Mouse (Mus musculus): ENCODE measurements around the gene Sar1a.
A peak's percentile ranks its signal among the peaks of the same experiment; 100 is the strongest.

The Sar1a gene

DNA sequence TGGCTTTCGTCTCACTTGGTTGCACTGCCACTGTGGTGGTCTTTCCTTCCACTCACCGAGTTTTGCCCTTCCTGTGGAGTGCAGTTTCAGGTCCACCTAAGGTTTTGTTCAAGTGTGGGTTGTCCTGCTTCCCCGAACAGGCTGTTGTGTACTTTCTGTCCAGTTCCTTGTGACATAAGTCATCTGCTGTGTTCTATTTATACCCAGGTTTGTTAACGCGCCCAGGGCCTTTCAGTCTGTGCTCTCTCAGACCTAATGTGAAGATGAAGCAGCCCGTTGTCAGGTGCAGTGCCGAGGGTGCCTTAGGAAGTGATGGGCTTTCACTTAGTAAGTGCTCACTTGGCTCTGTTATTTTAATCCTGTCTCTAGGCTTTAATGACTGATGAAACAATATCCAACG lies 9.3 kb downstream of the Sar1a start:
- DNase-seq = no peak

DNA sequence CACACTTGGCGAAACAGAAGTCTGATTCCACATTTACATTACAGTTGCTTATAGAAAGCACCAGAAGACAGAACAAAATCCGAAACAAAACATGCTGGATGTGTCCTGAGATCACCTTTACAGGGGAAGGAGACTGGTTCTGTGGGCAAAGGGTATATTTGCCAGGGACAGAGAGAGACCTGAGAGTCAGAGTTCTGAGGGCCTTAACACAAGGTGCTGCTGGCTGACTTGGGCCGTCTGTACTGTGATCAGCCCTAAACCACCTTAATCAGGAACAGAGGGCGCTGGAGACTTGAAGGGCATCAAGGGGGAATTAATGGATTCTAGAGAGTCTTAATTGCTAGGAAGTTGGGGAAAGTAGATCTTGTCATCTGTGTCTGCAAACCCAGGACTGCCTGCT lies 13.5 kb downstream of the Sar1a start:
- DNase-seq = no peak

DNA sequence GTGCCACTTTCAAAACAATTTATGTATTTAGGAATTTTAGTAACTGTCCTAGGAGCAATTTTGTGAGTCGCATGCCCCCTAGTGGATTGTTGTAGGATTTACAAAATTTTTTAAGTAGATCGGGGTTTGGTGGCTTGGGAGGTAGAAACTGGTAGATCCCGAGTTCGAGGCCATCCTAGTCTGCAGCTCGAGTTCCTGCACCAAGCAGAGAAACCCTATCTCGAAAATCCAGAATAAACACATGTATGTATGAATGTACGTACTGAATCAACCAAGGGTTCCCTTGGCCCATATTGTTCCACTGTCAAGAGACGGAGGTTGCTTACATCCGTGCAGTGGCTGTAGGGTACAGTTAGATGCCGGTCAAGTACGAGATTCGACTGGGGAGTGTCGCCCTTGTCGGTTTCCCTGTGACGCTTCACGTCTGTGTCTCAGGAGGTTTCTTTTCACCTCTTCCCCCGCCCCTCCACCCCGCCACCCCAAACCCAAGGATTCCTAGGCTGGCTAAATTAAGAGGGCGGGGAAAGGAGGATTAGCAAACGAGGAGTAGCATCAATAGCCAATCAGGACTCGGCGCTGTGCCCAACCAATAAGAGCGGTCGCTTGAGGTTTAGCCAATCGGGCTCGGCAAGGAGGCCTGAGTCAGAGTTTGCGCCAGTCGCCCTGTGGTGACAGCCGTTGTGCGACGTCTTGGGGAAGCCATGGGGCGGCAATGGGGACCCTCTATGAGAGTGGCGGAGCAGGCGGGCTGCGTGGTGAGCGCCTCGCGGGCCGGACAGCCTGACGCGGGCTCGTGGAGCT lies 15.0 kb downstream of the Sar1a start, which contains the start of gene Tysnd1:
Tysnd1 (plus strand) TSS at position 645 of the 801 bp plus-strand sequence.
- DNase-seq = peak; percentile 96 to 97

DNA sequence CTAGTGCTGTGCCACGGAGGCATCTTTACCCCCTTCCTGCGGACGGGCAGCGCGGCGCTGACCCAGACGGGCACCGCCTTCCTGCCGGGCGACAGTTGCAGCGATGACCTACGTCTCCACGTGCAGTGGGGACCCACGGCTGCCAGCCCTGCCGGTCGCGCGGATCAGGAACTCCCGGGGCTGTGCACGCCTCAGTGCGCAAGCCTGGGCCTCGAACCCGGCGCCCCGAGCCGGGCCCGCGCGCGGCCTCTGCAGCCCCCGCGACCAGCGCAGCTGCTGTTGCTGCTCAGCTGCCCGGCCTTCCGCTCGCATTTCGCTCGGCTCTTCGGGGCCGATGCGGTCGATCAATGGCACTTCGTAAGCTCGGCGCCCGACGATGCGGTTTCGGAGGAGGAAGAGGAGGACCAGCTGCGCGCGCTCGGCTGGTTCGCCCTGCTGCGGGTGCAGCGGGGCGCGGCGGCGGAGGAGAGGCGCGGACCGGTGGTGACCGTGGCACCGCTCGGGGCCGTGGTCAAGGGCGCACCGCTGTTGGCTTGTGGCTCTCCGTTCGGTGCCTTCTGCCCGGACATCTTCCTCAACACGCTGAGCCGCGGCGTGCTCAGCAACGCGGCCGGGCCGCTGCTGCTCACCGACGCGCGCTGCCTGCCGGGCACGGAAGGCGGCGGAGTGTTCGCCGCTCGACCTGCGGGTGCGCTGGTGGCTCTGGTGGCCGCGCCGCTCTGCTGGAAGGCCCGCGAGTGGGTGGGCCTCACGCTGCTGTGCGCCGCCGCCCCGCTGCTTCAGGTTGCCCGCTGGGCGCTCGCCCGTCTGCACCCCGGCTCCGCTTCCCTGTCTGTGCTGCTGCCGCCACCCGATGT lies 15.8 kb downstream of the Sar1a start:
- peak in 1 of 2 experiments; percentile 19 for DNase-seq

DNA sequence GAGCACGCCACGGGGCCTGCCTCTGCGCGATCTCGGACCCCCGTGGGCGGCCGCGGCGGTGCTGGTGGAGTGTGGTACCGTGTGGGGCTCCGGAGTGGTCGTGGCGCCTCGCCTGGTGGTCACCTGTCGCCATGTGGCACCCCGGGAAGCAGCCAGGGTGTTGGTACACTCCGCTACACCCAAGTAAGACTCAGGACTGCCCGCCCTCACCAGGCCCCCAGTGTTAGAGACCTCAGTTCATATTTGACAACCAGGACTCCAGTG lies 16.4 kb downstream of the Sar1a start:
- peak in 1 of 2 experiments; percentile 16 for DNase-seq

DNA sequence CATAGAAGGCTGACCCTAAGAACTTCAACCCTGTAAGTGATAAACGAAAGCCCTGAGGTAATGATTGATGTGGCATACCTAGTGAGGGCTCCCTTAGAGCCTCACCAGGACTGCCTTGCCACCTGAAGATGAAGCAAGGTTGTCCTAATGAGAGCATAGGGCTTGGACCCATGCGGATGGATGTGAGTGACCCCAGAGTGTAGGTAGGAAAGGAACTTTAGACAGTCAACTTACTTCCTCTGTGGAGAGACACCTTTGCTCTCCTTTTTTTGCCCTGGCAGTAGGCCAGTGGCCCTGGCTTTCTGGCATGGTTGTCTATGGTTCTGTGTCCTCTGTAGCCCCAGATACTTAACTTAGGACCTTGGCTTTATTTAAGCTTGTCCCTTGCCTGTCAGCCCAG lies 16.9 kb downstream of the Sar1a start:
- peak; percentile 94 to 95 for DNase-seq

DNA sequence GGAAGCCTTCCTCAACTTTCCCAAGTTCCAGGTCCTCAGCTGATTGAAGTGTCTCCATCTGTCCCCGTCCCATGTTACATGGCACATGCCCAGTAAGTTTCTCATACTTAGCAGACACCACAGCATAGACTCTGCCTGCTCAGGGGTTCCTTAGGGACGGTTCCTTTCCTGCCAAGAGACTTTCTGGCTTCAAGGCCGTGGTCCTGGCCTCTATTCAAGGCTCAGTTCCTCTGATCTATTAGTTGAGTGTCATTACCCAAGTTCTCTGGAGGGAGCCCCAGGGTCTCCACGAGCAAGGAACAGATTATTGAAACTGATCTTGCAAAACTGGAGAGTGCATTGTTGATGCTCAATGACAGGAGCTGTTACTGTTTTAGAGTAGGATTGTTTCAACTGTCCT lies 24.6 kb downstream of the Sar1a start:
- no peak for DNase-seq

DNA sequence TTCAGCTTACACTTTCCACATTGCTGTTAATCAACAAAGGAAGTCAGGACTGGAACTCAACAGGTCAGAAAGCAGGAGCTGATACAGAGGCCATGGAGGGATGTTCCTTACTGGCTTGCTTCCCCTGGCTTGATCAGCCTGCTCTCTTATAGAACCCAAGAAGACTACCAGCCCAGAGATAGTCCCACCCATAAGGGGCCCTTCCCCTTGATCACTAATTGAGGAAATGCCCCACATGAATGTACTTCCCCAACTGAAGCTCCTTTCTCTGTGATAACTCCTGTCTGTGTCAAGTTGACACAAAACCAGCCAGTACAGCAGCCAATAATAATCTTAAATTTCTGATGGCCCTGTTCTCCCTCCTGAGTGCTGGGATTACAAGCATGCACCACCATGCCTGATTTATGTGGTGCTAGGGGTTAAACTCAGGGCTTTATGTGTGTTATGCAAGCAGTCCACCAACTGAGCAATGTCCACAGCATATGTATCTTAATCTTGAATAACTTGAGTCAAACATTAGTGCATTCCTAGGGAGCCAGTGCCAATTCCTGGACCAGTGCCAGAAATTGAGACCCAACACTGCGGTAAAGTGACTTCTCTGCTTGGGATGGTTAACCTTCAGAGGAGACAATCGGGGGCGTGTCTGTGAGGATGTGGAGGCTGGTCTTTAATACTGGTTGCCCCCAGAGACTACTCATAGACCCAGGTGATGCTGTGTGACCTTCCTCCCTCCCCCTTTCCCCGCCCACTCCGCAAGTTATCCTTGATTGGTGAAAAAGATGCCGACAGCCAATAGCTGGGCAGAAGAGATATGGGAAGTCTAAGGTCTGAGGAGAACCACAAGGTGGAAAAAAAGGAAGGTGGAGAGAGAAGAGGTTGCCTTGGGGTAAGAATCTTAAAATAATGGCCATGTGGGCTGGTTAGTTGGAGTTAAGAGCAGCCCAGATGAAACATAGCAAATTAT lies 26.6 kb downstream of the Sar1a start:
- peak; percentile 44 to 71 for DNase-seq

DNA sequence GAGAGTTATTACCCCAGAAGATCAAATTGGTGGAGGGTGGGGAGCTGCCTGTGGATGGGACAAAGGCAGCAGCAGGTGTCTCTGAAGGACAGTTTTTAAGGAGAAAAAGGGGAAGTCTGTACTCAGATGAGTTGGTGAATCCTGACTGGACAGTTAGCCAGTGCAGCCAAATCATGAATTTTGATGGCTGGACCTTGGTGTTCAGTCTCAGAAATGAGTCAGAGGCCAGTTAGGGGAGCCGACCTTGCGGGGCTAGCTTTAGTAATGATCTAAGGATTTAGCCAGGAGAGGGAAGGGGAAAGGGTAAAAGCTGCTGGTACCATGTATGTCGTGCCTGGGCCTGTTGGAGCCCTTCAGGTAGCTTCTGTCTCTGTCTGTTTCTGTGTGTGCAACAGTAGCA lies 33.5 kb downstream of the Sar1a start:
- DNase-seq = no peak

DNA sequence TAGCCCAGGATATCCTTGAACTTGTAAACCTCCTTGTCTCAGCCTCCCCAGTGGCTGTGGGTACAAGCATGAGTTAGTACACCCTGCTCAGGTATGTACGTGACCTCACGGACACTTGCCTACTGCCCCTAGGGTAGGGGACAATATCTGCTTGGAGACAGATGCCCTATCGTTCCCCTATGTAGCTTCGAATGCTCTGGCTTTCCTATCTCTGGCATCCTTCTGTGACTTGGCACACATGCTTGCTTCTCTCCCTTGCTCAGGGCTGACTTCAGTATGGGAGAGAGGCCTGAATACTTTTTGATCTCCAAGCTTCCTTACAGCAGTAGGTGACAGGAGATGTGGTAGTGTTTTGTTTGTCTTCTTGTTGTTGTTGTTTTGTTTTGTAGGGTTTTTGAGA lies 34.0 kb downstream of the Sar1a start:
- DNase-seq = no peak

DNA sequence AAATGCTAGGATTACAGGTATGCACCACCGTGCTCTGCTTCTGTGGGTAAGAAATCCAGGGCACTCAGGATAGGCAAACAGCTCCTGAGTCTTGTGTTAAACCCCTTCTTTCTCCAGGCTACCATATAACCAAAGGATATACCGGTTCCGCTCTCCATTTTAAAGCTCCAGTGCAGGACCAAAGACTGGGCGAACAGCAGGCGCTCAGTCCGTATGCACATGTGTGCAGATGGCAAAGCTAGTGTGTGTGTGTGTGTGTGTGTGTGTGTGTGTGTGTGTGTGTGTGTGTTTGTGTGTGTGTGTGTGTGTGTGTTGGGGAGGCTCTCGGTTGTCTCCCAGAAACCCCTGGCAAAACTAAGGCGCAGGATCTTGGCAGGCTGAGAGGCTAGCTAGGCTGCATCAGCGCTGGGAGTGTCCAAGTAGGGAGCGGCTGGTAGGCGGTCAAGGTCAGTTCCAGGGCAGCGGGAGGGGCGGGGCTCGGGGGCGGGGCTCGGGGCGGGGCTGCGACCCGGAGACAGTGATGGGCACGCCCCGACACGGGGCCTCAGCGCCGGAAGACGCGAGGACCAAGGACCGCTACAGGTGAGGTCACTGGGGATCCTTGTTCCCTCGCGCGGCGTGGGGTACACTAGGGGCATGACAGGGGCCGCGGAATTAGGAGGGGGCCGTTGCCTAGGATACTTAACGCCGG lies 34.8 kb downstream of the Sar1a start, which contains the start of gene Aifm2:
Aifm2 (plus strand) TSS at position 493 of the 691 bp plus-strand sequence.
- DNase-seq = peak; percentile 68 to 69

DNA sequence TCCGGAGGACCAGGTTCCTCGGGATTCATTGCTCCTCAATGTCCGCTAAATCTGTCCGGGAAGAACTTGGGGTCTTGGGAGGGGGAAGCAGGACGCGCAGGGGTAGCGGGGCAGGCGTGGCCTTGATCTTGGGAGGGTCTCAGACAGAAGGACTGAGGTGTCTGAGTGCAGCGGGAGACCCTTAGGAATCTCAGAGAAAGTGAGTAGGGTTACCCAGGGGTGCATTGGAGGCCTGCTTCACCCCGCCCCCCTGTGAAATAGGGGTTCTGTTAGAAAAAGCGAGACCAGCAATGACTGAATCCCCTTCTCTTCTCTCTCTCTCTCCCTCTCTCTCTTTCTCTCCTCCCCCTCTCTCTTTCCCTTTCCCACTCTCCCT lies 35.4 kb downstream of the Sar1a start:
- DNase-seq = no peak

DNA sequence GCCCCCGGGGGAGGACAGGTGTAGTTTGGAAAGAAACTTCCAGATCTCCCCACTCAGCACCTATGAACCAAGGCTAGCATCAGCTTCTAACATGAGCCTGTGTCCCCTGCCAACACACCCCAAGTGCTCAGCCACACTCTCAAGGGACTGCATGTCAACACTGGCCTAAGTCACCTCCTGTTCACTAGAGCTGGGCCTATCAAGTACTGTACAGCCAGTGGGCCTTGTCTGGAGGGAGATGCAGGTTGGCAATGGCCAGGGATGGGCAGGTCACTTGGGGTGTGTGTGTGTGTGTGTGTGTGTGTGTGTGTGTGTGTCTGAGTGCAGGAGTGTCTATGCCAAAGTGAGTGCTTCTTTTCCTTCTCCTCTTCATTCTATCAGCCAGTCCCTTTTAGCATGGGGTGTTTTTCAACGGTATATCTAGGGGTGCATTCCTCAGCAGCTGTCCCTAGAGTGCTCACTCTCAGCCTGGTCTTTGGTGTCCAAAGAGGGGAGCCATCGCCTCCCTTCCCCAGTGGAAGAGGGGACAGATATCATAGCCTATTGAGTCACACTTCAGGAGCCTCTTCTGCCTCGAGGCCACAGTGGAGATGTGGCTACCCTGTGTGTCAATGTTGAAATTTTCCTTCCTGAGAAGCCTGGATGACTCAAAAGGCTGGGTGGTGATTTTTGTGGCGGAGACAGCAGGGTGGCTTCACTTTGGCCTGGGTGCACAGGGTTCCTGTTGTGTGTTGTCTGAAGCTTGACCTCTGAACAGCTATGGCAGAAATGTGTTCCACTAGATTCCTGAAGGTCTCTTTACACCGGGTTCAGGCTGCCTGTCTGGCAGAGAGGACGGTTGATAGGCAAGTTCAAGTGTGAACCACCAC lies 36.1 kb downstream of the Sar1a start:
- no peak for DNase-seq

DNA sequence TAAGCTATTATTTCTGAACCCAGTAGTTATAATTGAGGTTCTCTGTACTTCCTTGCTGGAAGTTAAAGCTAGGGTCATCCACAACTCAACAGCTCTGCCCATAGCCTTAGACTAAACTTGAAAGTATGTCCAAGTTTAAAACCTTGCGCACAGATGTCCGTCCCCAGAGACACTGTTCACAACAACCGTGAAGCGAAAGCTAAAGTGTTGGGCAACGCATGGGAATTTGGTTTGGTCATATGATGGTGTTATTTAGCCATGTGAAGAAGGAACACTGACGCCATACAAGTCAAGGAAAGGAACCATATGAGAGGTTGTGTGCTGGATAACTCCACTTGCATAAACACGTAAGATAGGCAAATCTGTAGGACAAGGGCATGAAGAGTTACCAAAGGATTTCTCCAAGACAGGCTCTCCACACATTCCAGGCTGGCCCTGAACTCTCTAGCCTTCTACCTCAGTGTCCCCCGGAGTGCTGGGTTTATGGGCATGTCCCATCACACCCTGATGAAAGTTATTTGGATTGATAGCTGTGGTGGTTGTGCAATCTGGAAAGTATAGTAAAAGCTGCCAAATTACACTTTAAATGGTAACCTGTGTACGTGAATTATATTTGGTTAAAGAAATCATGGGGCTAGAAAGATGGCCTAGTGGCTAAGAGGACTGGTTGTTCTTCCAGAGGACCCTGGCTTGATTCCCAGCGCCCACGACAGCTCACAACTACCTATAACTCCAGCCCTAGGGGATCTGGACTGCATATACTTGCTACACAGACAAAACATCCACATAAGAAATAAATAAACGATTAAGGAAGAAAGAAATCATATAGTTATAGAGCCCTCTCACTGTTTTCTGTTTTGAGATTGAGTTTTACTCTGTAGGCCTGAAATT lies 37.6 kb downstream of the Sar1a start:
- DNase-seq = no peak

DNA sequence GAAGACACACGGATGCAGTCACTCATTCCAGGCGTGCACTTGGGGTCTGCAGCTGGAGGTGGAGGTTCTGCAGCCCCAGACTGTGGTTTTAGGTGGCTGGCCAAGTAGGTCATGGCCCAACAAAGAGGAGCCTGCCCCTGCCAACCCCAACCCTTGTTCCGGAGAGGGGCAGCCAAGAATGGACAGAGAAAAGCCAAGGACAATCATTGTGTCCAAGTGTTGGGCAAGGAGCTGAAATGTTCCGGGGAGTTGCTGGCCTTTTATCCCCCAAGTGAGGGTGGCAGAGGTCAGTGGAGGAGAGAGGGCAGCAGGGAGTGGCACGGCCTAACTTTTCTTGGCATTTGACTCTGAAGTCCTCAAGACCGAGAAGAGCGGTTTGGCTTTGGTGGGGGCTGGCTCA lies 40.2 kb downstream of the Sar1a start:
- no peak for DNase-seq

DNA sequence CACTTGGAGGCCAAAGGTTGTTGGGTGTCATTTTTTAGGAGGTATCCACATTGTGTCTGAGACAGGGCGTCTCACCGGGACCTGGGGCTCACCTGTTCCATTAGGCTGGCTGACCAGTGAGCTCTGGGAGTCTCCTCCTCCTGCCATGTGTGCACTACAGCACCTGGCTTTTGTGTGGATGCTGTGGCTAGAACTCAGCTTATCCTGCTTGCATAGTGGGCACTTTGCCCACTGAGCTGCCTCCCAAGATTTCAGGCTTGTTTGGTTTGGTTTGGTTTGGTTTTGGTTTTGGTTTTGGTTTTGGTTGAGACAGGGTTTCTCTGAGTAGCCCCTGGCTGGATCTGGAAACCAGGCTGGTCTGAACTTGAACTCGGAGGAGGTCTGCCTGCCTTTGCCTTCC lies 42.1 kb downstream of the Sar1a start:
- no peak for DNase-seq

DNA sequence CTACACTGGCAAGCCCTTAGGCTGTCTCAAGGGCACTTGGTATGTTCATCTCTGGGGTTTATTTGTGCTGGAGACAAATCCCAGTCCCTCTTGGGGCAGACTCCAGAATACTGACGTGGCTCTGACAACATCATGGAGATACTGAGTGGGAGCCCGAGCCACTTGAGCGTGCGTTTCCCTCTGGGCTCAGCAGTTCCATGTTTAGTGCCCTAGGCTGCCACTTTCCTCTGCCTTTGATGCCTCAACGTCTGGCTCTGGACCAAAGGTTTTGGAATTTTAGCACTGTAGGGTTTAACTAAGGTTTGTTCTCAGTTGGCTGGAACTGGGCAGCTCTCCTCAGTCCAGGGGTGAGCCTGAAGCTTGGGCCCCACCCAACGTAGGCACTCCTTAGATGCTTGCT lies 43.2 kb downstream of the Sar1a start:
- DNase-seq = no peak

DNA sequence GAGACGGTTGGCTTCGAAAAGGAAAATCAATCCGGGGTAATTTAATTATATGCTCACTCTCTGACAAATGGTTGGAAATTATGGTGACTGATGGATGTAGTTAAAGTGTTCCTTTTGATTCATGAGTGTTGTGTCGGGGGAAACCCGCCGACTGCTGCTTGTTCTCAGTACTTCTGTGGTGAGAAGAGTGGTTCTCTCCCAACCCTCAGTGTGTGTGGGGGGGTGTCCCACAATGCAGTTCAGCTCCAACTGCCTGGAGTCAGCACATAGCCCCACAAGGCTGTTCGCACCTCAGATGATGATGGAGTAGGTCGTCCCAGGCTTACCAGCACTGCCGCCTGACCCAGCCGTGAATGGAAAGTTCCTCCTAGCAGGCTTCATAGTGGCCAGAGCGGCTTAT lies 49.1 kb downstream of the Sar1a start:
- no peak for DNase-seq

DNA sequence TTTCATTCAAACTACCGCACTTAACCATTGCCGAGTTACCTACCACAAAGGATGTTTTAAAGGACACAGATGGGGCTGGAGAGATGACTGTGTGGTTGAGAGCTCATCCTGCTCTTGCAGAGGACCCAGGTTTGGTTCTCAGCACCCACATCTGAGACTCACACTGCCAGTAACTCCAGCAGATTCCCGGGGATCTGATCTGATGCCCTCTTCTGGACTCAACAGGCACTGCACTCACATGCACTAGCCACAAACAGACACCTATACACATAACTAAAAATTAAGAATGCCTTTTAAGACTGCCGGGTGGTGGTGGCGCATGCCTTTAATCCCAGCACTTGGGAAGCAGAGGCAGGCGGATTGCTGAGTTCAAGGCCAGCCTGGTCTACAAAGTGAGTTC lies 50.1 kb downstream of the Sar1a start:
- no peak for DNase-seq

DNA sequence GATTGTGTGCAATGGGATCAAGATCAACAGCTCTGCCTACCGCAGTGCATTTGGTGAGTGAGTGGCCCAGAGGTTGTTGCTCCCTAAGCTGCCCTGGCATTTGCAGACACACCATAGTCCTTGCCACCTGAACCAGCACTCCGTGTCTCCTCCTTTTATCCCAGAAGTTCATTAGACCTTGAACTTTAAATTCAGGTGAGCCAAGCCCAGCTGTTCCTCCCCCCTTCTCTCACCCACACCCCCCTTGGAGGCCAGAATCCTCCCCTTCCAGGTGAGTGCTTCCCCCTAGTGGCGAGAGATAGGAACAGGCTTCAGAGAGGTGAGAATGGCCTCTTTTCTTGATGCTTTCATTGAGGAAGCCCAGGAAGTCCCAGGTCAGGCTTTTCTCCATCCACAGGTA lies 54.3 kb downstream of the Sar1a start:
- DNase-seq = peak; percentile 72 to 73
